In genomic region chr15:95804255-95804654, GRCm38 (mm10) we compare ENCODE assay signal across 8 mouse cellular contexts. TPM values are rescaled to one million over a fixed set of nuclear protein-coding genes. Genes with fewer than 3 reads are reported as not detected.
DNase-seq lines count a peak whose midpoint lies in the region; ATAC-seq and TF ChIP-seq lines count a peak whose summit lies in the region.

No protein-coding gene starts in this region.

- no peak for TF ChIP-seq POLR2A in lung, adult 2 months (IDR thresholded peaks at IDR 0.05; ENCODE audit: borderline replicate concordance, extremely low read depth, low read depth, low read length)

- no peaks in the 10 kb centered on the region for H3K9me3 ChIP-seq in intestine, embryonic 15.5 days
- H3K9me3 ChIP-seq in stomach, embryonic 14.5 days (ENCODE audit: control insufficient read depth, low read depth, low read length), result no peaks in the 10 kb centered on the region

- H3K27ac ChIP-seq in intestine, embryonic 15.5 days, result peak overlapping the region; percentile 57
- peak overlapping the region; percentile 21; the same call in 1 of the 2 replicates for H3K27ac ChIP-seq in stomach, embryonic 14.5 days (ENCODE audit: low read length)

- TF ChIP-seq CTCF in lung, adult 2 months (IDR thresholded peaks at IDR 0.05; ENCODE audit: insufficient read depth, low read length), result no peak

- WGBS in intestine, embryonic 15.5 days, result 16% methylated on average over 7 of the region's 7 CpGs
- 23% methylated on average over 7 of the region's 7 CpGs for WGBS in lung, adult 2 months
- WGBS in stomach, embryonic 14.5 days, result 15% methylated on average over 7 of the region's 7 CpGs

- peak; percentile 60 to 76 for DNase-seq in left cerebral cortex, adult 18-20 months (ENCODE audit: low spot score in 2 of 2)
- DNase-seq in left cerebral cortex, postnatal 4 days, result no peak
- DNase-seq in adrenal gland, adult 2 months, result peak; percentile 90
- peak; percentile 66 for DNase-seq in gastrocnemius, postnatal 10 days
- DNase-seq in lung, adult 2 months, result peak; percentile 60
- DNase-seq in T-cell, adult 2 months (ENCODE audit: low spot score), result no peak

- no peaks in the 10 kb centered on the region for H3K36me3 ChIP-seq in intestine, embryonic 15.5 days
- no peaks in the 10 kb centered on the region for H3K36me3 ChIP-seq in stomach, embryonic 14.5 days (ENCODE audit: control insufficient read depth, insufficient read depth, low read length)

- H3K9ac ChIP-seq in intestine, embryonic 15.5 days, result no peak overlapping the region
- H3K9ac ChIP-seq in stomach, embryonic 14.5 days (replicated peaks; ENCODE audit: low read depth, low read length), result no peak overlapping the region

- H3K27me3 ChIP-seq in intestine, embryonic 15.5 days (replicated peaks), result no peaks in the 10 kb centered on the region
- no peaks in the 10 kb centered on the region for H3K27me3 ChIP-seq in stomach, embryonic 14.5 days (ENCODE audit: control insufficient read depth, insufficient read depth, low read length)

- H3K4me3 ChIP-seq in intestine, embryonic 15.5 days (replicated peaks), result no peak overlapping the region
- H3K4me3 ChIP-seq in lung, adult 2 months (replicated peaks; ENCODE audit: extremely low read depth, low read depth, low read length), result no peak overlapping the region
- H3K4me3 ChIP-seq in stomach, embryonic 14.5 days (ENCODE audit: low read depth, low read length), result no peak overlapping the region

- intact Hi-C loops in left cerebral cortex, postnatal 4 days (cut with DNase I), result no loop called here

- ATAC-seq in intestine, embryonic 15.5 days, result peak; percentile 70
- ATAC-seq in stomach, embryonic 14.5 days (ENCODE audit: insufficient number of reproducible peaks, insufficient read depth, low FRiP score, low read depth), result peak; percentile 73

- peak overlapping the region; percentile 1; the same call in 1 of the 2 replicates for H3K4me2 ChIP-seq in intestine, embryonic 15.5 days (replicated peaks)
- no peak overlapping the region for H3K4me2 ChIP-seq in stomach, embryonic 14.5 days (replicated peaks; ENCODE audit: low read depth, low read length)

- H3K4me1 ChIP-seq in intestine, embryonic 15.5 days (replicated peaks), result peaks cover 32% of the 10 kb centered on the region
- peaks cover 29% of the 10 kb centered on the region for H3K4me1 ChIP-seq in lung, adult 2 months (ENCODE audit: control insufficient read depth, insufficient read depth, low read length)
- H3K4me1 ChIP-seq in stomach, embryonic 14.5 days (ENCODE audit: control insufficient read depth, insufficient read depth, low read length), result peaks cover 28% of the 10 kb centered on the region

RNA-seq across cellular contexts. Expression of gene Ano6, which starts 13.6 kb away (rescaled TPM):
- 10 to 100 TPM; 24.8 to 26.3 TPM for total RNA-seq in left cerebral cortex, adult 18-20 months (2021)
- 10 to 100 TPM; 26.9 to 27.2 TPM for total RNA-seq in left cerebral cortex, postnatal 4 days (2021)
- 10 to 100 TPM; 69.6 to 90.3 TPM for total RNA-seq in adrenal gland, adult 2 months (2021)
- polyA plus RNA-seq in adrenal gland, adult 2 months (2012; rRNA removed), result 20.6 and 28.6 TPM in 2 replicates
- 10 to 100 TPM; 64.8 to 76.4 TPM for total RNA-seq in gastrocnemius, postnatal 10 days (2021)
- 50.4 and 53.8 TPM in 2 replicates for polyA plus RNA-seq in intestine, embryonic 15.5 days (2015; fragmentation: Nextera tagmentation; extraction: Ambion mirVana)
- polyA plus RNA-seq in lung, adult 2 months (2012; rRNA removed), result 47.6 and 63.1 TPM in 2 replicates
- polyA plus RNA-seq in stomach, embryonic 14.5 days (2014; fragmentation: Nextera tagmentation; extraction: Ambion mirVana), result 46.4 and 52.9 TPM in 2 replicates

Comparison
In these comparisons a context has a peak if more than half of its experiments do, and no peak if none do; other contexts are left out.
1. DNase-seq: peak in left cerebral cortex, adult 18-20 months (2 of 2), adrenal gland, adult 2 months (single experiment), gastrocnemius, postnatal 10 days (single experiment) and lung, adult 2 months (single experiment); none in left cerebral cortex, postnatal 4 days (single experiment) and T-cell, adult 2 months (single experiment).